Mouse (Mus musculus): ENCODE measurements at regions not wholly inside any gene's neighbourhood (a gene's known extent, or its start where the extent isn't known, plus 50 kb on each side); places are given as distances from the start of the nearest gene placed in this dataset.

DNA sequence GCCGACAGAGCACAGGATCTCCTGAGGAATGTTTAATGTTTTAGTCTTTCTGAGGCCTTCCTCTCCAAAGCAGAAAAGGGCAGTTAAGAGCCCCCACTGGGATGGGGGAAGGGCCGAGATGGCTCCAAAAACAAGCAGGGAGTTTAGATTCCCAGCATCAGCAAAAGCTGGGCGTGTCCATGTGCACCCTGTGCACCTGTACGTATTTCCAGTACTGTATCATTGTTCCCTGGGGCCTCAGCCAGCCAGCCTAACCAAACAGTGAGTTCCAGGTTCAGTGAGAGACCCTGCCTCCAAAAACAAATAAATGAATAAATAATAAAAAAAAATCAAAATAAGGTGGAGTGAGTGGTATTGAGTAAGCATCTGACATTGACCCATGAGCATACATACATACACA, 50.8 kb upstream of the Olfm1 start:
- Histone ChIP-seq H3K4me1 (ENCODE audit: control insufficient read depth) (peaks cover 73% of the 10 kb centered on the region), H3K9me3 (ENCODE audit: control insufficient read depth, low read length) (peaks cover 4% of the 10 kb centered on the region; the same call in 1 of the 2 replicates), H3K27me3 (ENCODE audit: control insufficient read depth) (peaks cover 23% of the 10 kb centered on the region), H3K4me3 (replicated peaks) (peak overlapping the region; percentile 1), H3K36me3 (ENCODE audit: control insufficient read depth) (no peaks in the 10 kb centered on the region; the same call in 1 of the 2 replicates)
- no peak for TF ChIP-seq TAL1 (IDR thresholded peaks at IDR 0.05; ENCODE audit: low read length)
- no peak for TF ChIP-seq GATA1 (IDR thresholded peaks at IDR 0.05; ENCODE audit: low read length)

DNA sequence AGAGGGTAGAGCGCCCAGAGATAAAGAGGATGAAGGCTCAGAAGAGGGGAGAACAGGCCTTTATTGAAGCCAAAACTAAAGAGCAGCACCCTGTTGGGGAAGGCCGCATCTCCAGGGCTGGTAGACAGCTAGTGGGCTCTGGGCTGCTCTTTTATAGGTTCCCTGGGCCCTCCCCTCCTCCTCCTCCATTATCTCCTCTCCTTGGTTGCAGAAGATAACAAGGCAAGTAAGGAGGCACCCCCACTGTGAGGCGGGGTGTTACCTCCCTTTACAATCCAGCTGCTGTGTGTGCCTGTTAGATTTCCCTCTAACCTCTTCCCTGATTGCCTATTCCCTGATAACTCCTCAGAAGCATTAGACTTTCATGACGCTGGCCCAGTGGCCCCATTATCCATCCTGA, 51.2 kb upstream of the Olfm1 start:
- H3K9me3 ChIP-seq (ENCODE audit: control insufficient read depth, low read length) = peaks cover 4% of the 10 kb centered on the region; the same call in 1 of the 2 replicates
- H3K27me3 ChIP-seq (ENCODE audit: control insufficient read depth) = peaks cover 24% of the 10 kb centered on the region
- H3K4me3 ChIP-seq (replicated peaks) = peak overlapping the region; percentile 1
- peaks cover 69% of the 10 kb centered on the region for H3K4me1 ChIP-seq (ENCODE audit: control insufficient read depth)
- H3K36me3 ChIP-seq (ENCODE audit: control insufficient read depth) = no peaks in the 10 kb centered on the region; the same call in 1 of the 2 replicates
- TF ChIP-seq GATA1 (IDR thresholded peaks at IDR 0.05; ENCODE audit: low read length) = peak; percentile 84
- peak; percentile 63; the same call in 2 of the 3 replicates for TF ChIP-seq TAL1 (IDR thresholded peaks at IDR 0.05; ENCODE audit: low read length)

- peaks cover 4% of the 10 kb centered on the region; the same call in 1 of the 2 replicates for H3K9me3 ChIP-seq (ENCODE audit: control insufficient read depth, low read length)
- TF ChIP-seq TAL1 (IDR thresholded peaks at IDR 0.05; ENCODE audit: low read length) = no peak
- no peaks in the 10 kb centered on the region; the same call in 1 of the 2 replicates for H3K36me3 ChIP-seq (ENCODE audit: control insufficient read depth)
- H3K4me3 ChIP-seq (replicated peaks) = no peak overlapping the region
- H3K4me1 ChIP-seq (ENCODE audit: control insufficient read depth) = peaks cover 47% of the 10 kb centered on the region
- H3K27me3 ChIP-seq (ENCODE audit: control insufficient read depth) = peaks cover 50% of the 10 kb centered on the region
These were observed 53.9 kb upstream of the Fcnb start for GRCm38 (mm10) chr2:28138583-28138982.

GRCm38 (mm10) chr2:28134605-28135004, 49.9 kb upstream of the Fcnb start:
- no peak overlapping the region for H3K4me3 ChIP-seq (replicated peaks)
- H3K36me3 ChIP-seq (ENCODE audit: control insufficient read depth) = no peaks in the 10 kb centered on the region
- peaks cover 10% of the 10 kb centered on the region for H3K4me1 ChIP-seq (ENCODE audit: control insufficient read depth)
- peaks cover 54% of the 10 kb centered on the region for H3K27me3 ChIP-seq (ENCODE audit: control insufficient read depth)
- TF ChIP-seq TAL1 (IDR thresholded peaks at IDR 0.05; ENCODE audit: low read length) (no peak), GATA1 (IDR thresholded peaks at IDR 0.05; ENCODE audit: low read length) (no peak)
- no peaks in the 10 kb centered on the region for H3K9me3 ChIP-seq (ENCODE audit: control insufficient read depth, low read length)
